Mouse (Mus musculus) spleen, postnatal 14 days (tissue): ENCODE data around the gene Scaf1.

ENCODE experiments used
- DNase-seq, 2 experiments: peaks; one replicate each; pipeline ENCODE4 v3.0.0; 2021 to 2022; ENCODE audit warnings: low spot score in 2 of 2

The Scaf1 gene

DNA sequence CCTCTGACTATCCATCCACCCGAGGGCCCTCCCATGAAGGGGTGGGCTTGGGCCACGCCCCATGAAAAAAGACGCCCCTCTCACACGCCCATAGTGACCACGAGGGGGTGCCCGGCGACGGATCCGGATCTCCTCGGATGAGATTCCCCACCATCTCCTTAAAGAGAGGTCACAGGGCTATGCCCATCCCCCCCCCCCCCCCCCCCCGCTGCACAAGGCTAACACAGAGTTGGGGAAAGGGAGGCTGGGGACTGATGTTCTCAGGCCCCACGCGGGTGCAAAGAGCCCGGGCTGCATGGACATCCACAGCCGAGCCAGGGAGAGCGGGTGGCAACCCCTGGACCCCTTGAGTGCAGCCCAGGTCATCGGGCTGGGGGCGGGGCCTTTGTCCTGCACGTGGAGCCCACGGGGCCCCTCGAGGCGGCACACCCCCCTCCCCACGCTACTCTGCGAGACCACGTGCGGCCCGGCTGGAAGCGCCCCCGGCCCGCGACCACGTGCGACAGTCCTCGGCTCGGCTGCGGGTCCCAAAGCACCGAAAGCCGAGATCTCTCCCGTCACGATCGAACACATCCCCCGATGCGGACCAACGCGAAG is 30.5 kb downstream of the Scaf1 start:
- peak in 1 of 2 experiments; percentile 53 for DNase-seq

- DNase-seq, result no peak
Measured at GRCm38 (mm10) chr7:44984833-44985164, 31.4 kb downstream of the Scaf1 start.

DNA sequence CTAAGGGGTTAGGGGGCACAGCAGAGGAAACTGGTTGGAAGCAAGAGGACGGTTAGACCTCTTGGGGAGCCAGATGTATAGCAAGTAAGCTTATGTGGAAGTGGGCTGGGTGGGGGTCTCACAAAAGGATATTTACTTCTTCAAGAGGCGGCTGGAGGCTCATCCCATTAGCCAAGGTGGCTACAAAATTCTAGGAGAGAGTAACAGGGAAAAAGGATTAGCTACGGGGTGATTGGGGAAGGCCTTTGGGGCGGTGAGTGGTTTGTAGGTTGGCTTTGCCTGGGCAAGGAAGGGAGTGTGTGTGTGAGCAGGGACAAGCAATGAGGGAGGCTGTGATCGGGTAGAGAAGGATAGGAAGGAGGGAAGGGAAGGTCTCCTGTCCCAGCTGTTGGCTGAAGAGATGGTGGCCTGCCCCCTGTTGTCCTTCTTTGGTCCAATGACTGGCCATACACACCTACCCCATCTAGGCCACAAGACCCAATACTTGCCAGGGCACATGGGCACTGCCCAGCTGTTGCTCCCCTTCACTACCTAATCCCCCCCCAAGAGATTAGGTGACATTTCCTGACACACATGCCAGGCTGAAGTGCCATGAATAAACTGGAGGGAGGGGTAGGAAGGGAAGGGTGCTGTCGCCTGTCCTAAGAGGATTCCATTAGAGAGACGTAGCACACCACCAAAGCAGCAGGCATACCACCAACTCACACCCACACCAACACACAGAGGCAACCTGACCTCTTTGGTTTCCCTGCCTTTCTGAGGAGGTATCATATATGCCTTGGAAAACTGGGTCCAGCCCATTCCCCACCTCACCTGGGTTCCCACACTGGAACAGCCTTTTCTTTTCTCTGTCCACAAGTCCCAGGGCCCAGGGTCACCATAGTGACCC is 32.0 kb downstream of the Scaf1 start:
- DNase-seq, result no peak

GRCm38 (mm10) chr7:44983085-44983484 is 33.1 kb downstream of the Scaf1 start:
- DNase-seq, result peak; percentile 76 to 89

DNA sequence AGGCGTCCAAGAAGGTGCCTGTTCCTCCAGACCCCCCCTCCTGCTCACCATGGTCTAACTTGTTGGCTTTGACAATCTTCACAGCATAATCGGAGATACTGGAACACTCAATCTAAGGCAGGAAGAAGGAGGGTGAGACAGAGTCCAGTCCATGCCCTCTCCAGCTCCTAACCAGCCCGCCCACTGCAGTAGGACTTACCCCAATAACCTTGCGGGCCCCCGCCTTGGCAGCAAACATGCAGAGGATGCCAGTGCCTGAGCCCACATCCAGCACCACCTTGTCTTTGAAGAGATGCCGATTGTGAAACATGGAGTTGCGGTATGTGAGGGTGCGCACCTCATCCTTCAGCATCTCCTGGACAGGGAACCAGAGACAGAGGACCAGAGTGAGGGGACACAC is 34.6 kb downstream of the Scaf1 start:
- no peak for DNase-seq

GRCm38 (mm10) chr7:44978300-44978699 is 37.9 kb downstream of the Scaf1 start:
- DNase-seq, result no peak

GRCm38 (mm10) chr7:44975117-44975419 is 41.1 kb downstream of the Scaf1 start:
- no peak for DNase-seq

DNA sequence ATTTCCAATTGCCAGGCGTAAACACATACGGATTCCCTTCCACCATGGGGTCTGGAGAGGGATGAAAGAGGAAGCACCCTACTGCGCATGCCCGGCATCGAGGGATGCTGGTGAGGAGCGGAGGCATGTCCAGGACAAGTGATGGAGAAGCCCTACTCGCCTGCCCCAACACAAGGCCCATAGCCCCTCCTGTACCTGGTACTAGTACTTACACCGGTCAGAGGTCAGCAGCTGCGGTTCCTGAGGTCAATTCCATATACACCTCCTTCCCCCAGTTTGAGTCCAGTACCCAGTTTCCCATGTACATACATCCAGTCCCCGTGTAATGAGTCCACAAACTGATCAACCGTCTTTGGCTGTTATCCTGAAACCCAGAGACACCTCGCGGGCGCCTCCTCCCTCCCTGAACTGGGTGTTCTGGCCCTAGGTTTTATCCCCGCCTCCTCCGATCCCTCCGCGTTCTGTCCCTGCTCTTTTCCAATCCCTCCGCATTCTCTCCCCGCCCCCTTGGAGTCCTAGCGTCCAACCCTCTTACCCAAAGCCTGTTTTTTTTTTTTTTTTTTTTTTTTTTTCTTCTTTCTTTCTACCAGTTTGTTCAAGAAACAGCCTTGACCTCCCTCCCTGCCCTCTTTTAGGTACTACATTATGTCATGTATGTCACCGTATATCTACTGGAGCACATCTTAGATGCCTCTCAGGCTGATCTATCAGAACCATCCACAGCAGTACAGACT is 41.6 kb downstream of the Scaf1 start, which contains the start of gene Cpt1c:
Gene Cpt1c, minus strand, starts transcription at position 469 of the 734 bp plus-strand sequence.
- peak; percentile 37 to 49 for DNase-seq

DNA sequence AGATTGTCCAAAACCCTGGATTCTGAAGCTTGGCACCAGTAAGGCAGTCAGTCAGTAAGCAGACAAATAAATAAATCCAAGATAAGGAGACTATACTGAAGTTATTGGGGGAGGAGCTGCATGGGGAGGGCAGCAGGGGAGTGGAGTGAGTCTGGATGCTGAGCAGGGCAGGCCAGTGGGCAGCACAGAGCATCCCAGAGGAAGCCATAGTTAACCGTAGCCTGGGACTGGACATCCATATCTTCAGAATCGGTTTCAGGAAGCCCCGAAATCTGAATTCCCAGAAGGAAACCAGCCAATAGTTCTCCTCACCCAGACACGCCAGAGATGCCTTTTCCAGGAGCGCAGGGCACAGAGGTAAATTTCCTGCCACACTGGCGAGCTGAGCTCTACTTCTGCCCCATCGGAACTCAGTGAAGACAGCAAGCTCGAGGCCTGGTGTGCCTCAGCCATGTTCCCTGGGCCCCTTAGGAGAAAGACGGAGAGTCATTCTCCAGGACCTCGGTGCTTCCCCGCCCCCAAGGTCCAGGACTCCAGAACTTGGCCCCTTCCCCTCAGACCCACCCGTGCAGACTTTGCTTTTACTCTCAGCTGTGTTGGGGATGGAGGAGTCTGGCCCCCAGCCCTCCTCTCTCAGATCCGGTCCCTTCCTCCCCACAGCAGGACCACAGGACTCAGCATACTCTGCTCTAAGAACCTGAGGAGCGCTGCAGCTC is 42.6 kb downstream of the Scaf1 start:
- no peak for DNase-seq

- DNase-seq, result no peak
Measured at GRCm38 (mm10) chr7:44971142-44971541, 45.0 kb downstream of the Scaf1 start.

DNA sequence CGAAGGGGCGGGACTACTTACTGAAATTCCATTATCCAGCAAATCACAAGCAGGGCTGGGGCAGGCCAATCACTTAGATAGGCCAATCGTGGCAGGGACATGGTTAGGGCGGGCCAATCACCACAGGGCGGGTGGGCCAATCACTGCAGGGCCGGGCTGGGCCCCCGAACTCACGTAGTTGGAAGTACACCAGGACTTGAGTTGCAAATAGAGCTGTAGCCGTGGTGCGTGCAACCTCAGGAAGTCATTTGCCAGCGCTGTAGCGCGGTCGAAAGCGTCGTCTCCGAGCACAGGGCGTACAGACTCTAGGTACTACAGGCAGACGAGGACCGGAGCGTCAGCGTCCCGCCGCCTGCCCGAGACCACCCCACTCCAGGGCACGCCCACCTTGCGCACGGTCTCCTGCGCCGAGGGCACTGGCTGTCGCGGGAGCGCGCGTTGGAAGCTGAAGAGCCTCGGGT is 45.9 kb downstream of the Scaf1 start:
- peak; percentile 36 to 45 for DNase-seq

- no peak for DNase-seq
Measured at GRCm38 (mm10) chr7:44966638-44967037, 49.5 kb downstream of the Scaf1 start.

DNA sequence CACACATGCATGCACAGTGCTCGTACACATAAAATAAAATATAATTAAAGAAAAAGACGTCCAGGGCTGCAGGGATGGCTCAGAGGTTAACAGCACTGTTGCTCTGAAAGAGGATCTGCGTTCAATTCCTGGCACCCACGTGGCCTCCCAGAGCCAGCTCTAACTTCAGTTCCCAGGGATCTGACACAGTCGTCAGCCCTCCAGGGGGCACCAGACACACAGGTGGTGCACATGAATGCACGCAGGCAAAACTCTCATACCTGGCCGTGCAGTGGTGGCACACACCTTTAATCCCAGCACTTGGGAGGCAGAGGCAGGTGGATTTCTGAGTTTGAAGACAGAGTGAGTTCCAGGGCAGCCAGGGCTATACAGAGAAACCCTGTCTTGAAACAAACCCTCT is 50.2 kb downstream of the Scaf1 start:
- no peak for DNase-seq

DNA sequence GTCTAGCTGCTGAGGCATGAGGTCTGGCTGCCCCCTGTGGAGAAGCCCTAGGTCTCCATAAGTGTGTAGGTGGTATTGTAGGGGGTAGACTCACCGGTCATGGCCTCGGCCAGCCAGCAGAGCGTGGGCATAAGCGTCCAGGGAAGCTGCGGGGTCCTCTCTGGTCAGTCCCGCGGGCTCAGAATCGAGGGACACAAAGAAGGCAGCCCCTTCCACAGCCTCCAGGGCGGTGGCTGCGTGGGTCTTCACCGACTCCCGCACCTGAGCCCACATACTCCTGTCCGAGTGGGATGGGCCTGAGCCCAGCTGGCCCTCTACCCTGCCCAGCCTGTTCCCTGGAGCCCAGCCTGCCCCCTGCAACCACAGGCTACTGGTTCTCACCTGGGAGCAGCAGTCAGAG is 51.2 kb downstream of the Scaf1 start:
- no peak for DNase-seq

GRCm38 (mm10) chr7:44962831-44963230 is 53.3 kb downstream of the Scaf1 start:
- no peak for DNase-seq

DNA sequence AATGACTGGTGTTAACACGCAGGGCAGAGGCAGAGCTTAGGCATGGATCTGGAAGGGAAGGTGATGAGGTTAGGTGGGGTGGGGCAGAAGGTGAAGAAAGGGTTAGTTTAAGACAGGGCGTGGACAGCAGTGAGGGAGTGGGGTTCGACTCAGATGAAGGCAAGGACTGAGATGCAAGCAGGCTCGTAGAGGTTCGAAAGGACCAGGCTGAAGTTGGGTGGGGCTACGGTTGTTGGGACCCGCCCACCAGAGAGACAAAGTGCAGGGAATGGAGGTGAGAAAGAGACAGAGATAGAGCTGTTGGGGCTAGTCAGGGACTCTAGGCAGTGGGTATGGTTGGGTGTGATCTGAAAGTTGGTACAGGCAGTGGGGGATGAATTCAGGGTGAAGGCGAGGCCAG is 53.8 kb downstream of the Scaf1 start:
- no peak for DNase-seq

DNA sequence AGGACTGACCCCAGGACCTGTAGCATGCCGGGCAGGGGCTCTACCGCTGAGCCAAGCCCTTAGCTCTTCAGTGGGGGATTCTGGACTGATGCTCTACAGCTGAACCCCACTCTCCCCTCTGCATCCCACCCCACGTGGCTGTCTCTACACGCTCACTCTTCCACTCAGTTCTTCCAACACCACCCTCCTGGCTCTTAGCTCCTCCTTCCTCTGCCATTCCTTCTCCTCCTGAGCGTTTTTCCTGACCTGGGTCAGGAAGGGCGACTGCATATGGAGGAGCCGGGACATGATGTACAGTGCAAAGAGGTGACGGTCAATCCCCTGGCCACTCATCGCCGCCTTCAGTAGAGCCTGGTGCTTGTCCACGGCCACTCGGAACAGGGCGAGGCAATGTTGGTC is 55.7 kb downstream of the Scaf1 start:
- no peak for DNase-seq

DNA sequence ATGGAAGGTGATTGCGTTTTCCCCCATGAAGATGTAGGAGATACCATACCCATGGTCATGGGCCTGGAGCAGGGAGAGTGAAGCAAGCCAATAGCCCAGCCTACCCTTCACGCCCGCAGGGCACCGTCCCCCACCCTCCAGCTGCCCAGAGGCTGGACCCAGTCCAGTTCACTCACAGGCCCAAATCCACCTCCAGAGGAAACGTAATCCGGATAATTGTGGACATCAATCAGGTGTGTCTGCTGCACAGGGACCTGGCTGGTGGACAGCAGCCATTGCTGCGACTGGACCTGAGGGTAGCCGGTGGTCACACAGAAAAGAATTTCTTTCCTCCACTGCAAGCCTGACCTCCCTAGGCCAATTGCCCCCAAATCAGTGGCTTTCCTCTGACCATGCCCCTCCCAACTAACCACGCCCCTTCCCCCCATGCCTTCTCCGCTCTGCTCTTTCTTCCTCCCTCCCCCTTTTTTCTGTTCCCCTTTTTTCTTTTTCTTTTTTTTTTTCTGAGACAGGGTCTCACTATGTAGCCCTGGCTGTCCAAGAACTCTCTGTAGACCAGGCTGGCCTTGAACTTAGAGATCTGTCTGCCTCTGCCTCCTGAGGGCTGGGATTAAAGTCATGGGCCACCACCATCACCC is 56.2 kb downstream of the Scaf1 start:
- peak in 1 of 2 experiments; percentile 48 for DNase-seq

DNA sequence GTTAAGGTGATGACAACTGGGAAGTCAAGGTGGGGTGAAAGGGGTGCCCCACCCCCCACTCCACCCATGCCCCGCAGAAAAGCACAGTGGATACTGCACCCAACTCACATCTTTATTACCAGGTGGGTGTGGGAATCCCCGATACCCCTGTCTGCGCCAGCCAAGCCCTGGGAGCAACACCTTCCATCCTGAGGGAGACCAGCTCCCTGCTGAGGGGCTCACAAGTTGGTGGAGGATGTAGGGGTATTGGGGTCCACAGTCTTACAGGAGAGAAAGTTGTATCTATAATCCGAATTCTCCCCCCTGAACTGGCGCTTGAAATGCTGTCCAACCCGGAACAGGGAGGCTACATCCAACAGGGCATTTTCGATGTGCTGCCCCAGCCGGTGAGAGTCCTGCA is 56.9 kb downstream of the Scaf1 start:
- no peak for DNase-seq

- no peak for DNase-seq
Measured at GRCm38 (mm10) chr7:44958208-44958607, 58.0 kb downstream of the Scaf1 start.

GRCm38 (mm10) chr7:44957183-44957835 is 58.9 kb downstream of the Scaf1 start:
- no peak for DNase-seq
